Mouse (Mus musculus): ENCODE measurements at regions not wholly inside any gene's neighbourhood (a gene's known extent, or its start where the extent isn't known, plus 50 kb on each side); places are given as distances from the start of the nearest gene placed in this dataset.
A peak's percentile ranks its signal among the peaks of the same experiment; 100 is the strongest.
"Not testable (repeated sequence)": the region's sequence is repeated elsewhere in the genome, so short reads cannot be mapped to it uniquely, and the experiment has no call there.

- H3K9me3 ChIP-seq = no peaks in the 10 kb centered on the region
- 90% methylated on average over 1 of the region's 1 CpGs for WGBS
- H3K4me3 ChIP-seq (replicated peaks) = no peak overlapping the region
- H3K27ac ChIP-seq = no peak overlapping the region
- no peak overlapping the region for H3K4me2 ChIP-seq (replicated peaks)
- ATAC-seq = peak; percentile 78
- H3K9ac ChIP-seq = no peak overlapping the region
- H3K27me3 ChIP-seq (replicated peaks) = no peaks in the 10 kb centered on the region
- H3K4me1 ChIP-seq (replicated peaks) = no peaks in the 10 kb centered on the region
- H3K36me3 ChIP-seq = no peaks in the 10 kb centered on the region
Measured at GRCm38 (mm10) chr7:58442535-58443184, 213.3 kb upstream of the Atp10a start.

- no peaks in the 10 kb centered on the region for H3K4me1 ChIP-seq (replicated peaks)
- 88% methylated on average over 3 of the region's 3 CpGs for WGBS
- ATAC-seq = no peak
Measured at GRCm38 (mm10) chr7:58443297-58443696, 212.7 kb upstream of the Atp10a start.

GRCm38 (mm10) chr7:58445781-58446180, 210.2 kb upstream of the Atp10a start:
- Histone ChIP-seq H3K4me3 (replicated peaks) (no peak overlapping the region), H3K9ac (no peak overlapping the region), H3K27ac (no peak overlapping the region), H3K4me1 (replicated peaks) (no peaks in the 10 kb centered on the region), H3K27me3 (replicated peaks) (no peaks in the 10 kb centered on the region), H3K9me3 (no peaks in the 10 kb centered on the region), H3K4me2 (replicated peaks) (no peak overlapping the region), H3K36me3 (no peaks in the 10 kb centered on the region)
- 89% methylated on average over 1 of the region's 1 CpGs for WGBS
- no peak for ATAC-seq

More at GRCm38 (mm10) chr7:58443297-58443696, 212.7 kb upstream of the Atp10a start:
- Histone ChIP-seq H3K27ac (no peak overlapping the region), H3K9ac (no peak overlapping the region), H3K9me3 (no peaks in the 10 kb centered on the region), H3K4me3 (replicated peaks) (no peak overlapping the region), H3K4me2 (replicated peaks) (no peak overlapping the region), H3K36me3 (no peaks in the 10 kb centered on the region), H3K27me3 (replicated peaks) (no peaks in the 10 kb centered on the region)

GRCm38 (mm10) chr7:58446261-58446660, 209.7 kb upstream of the Atp10a start:
- Histone ChIP-seq H3K4me1 (replicated peaks) (no peaks in the 10 kb centered on the region), H3K9ac (no peak overlapping the region), H3K27me3 (replicated peaks) (no peaks in the 10 kb centered on the region), H3K4me3 (replicated peaks) (no peak overlapping the region), H3K4me2 (replicated peaks) (no peak overlapping the region), H3K9me3 (no peaks in the 10 kb centered on the region), H3K36me3 (no peaks in the 10 kb centered on the region), H3K27ac (no peak overlapping the region)
- ATAC-seq = no peak

- no peaks in the 10 kb centered on the region for H3K9me3 ChIP-seq
- no peak overlapping the region for H3K27ac ChIP-seq
- H3K36me3 ChIP-seq = no peaks in the 10 kb centered on the region
- ATAC-seq = no peak
- no peaks in the 10 kb centered on the region for H3K4me1 ChIP-seq (replicated peaks)
- H3K9ac ChIP-seq = no peak overlapping the region
- no peaks in the 10 kb centered on the region for H3K27me3 ChIP-seq (replicated peaks)
- no peak overlapping the region for H3K4me2 ChIP-seq (replicated peaks)
- WGBS = 65% methylated on average over 3 of the region's 3 CpGs
- H3K4me3 ChIP-seq (replicated peaks) = no peak overlapping the region
Measured at GRCm38 (mm10) chr7:58448727-58449126, 207.2 kb upstream of the Atp10a start.

GRCm38 (mm10) chr7:58451981-58452380, 204.0 kb upstream of the Atp10a start:
- no peaks in the 10 kb centered on the region for H3K27me3 ChIP-seq (replicated peaks)
- H3K4me3 ChIP-seq (replicated peaks) = no peak overlapping the region
- 77% methylated on average over 1 of the region's 1 CpGs for WGBS
- no peaks in the 10 kb centered on the region for H3K9me3 ChIP-seq
- no peak for ATAC-seq
- H3K9ac ChIP-seq = no peak overlapping the region
- H3K36me3 ChIP-seq = no peaks in the 10 kb centered on the region
- no peak overlapping the region for H3K27ac ChIP-seq
- H3K4me2 ChIP-seq (replicated peaks) = no peak overlapping the region
- no peaks in the 10 kb centered on the region for H3K4me1 ChIP-seq (replicated peaks)

- not testable (repeated sequence) for H3K9ac ChIP-seq; H3K27me3 ChIP-seq (replicated peaks); H3K36me3 ChIP-seq; ATAC-seq; H3K4me1 ChIP-seq (replicated peaks); H3K27ac ChIP-seq; H3K9me3 ChIP-seq; H3K4me3 ChIP-seq (replicated peaks); H3K4me2 ChIP-seq (replicated peaks)
- 91% methylated on average over 3 of the region's 3 CpGs for WGBS
Measured at GRCm38 (mm10) chr7:58458146-58458545, 197.8 kb upstream of the Atp10a start.

GRCm38 (mm10) chr7:58460939-58461338, 195.0 kb upstream of the Atp10a start:
- Histone ChIP-seq H3K9me3 (no peaks in the 10 kb centered on the region), H3K4me2 (replicated peaks) (no peak overlapping the region), H3K27me3 (replicated peaks) (no peaks in the 10 kb centered on the region), H3K4me1 (replicated peaks) (no peaks in the 10 kb centered on the region), H3K27ac (no peak overlapping the region), H3K4me3 (replicated peaks) (no peak overlapping the region), H3K36me3 (no peaks in the 10 kb centered on the region), H3K9ac (no peak overlapping the region)
- no peak for ATAC-seq
- WGBS = 86% methylated on average over 2 of the region's 2 CpGs

GRCm38 (mm10) chr7:58473150-58473549, 182.8 kb upstream of the Atp10a start:
- Histone ChIP-seq H3K27ac (no peak overlapping the region), H3K9ac (no peak overlapping the region), H3K9me3 (no peaks in the 10 kb centered on the region), H3K4me3 (replicated peaks) (no peak overlapping the region), H3K27me3 (replicated peaks) (no peaks in the 10 kb centered on the region), H3K4me2 (replicated peaks) (no peak overlapping the region), H3K36me3 (no peaks in the 10 kb centered on the region), H3K4me1 (replicated peaks) (no peaks in the 10 kb centered on the region)
- no peak for ATAC-seq
- WGBS = 59% methylated on average over 3 of the region's 3 CpGs

- no peaks in the 10 kb centered on the region for H3K4me1 ChIP-seq (replicated peaks)
- no peak overlapping the region for H3K4me2 ChIP-seq (replicated peaks)
- no peaks in the 10 kb centered on the region for H3K9me3 ChIP-seq
- H3K9ac ChIP-seq = no peak overlapping the region
- H3K27ac ChIP-seq = no peak overlapping the region
- no peak overlapping the region for H3K4me3 ChIP-seq (replicated peaks)
- H3K36me3 ChIP-seq = no peaks in the 10 kb centered on the region
- ATAC-seq = no peak
- H3K27me3 ChIP-seq (replicated peaks) = no peaks in the 10 kb centered on the region
- WGBS = 66% methylated on average over 2 of the region's 2 CpGs
Measured at GRCm38 (mm10) chr7:58475139-58475538, 180.8 kb upstream of the Atp10a start.

- Histone ChIP-seq H3K36me3 (no peaks in the 10 kb centered on the region), H3K9me3 (no peaks in the 10 kb centered on the region), H3K27me3 (replicated peaks) (no peaks in the 10 kb centered on the region), H3K4me3 (replicated peaks) (no peak overlapping the region), H3K27ac (no peak overlapping the region), H3K4me2 (replicated peaks) (no peak overlapping the region), H3K9ac (no peak overlapping the region), H3K4me1 (replicated peaks) (no peaks in the 10 kb centered on the region)
- no peak for ATAC-seq
- 84% methylated on average over 2 of the region's 2 CpGs for WGBS
Measured at GRCm38 (mm10) chr7:58488250-58488649, 167.7 kb upstream of the Atp10a start.

Measured in intestine, embryonic 15.5 days (tissue).